Mouse (Mus musculus): ENCODE data around the gene Slc30a1.

DNA sequence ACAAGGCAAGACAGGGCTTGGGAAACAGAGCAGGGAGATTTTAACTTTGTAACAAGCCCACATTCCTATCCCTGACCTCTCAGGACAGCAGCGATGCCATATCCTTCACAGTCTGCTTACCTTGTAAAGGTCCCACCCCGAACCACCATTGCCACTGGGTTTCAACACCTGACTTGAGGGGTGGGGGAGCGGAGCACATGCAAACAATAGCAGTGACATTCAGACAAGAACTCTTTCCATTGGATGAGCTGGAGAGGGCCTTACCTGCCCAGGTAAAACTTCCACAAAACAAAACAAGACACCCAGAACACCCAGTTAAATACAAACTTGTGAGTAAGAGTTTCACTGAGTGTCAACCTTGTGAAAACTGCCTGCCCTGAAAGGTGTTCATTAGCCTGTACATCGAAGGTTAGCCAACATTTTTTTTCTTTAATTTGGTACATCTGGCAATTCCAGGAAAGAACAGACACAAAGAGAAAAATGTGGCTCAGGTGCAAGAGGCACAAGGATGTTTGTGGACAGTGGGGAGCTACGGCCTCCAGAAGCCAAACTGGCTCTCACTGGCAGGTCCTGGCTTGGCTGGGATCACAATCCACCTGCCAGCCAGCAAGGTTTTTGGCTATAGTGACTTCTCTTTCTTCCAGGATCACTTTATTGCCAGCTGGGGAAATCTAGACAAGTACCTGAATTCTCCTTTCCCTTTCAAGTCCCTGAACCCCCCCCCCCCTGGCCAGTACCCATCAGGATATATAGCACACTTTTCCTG is 49.5 kb upstream of the Slc30a1 start:
- TF ChIP-seq CTCF (conservative IDR thresholded peaks at IDR 0.05; ENCODE audit: insufficient read depth, insufficient read length, low read depth, low read length), result no peak
- no peak for TF ChIP-seq POLR2A (IDR thresholded peaks at IDR 0.05; ENCODE audit: low read depth, low read length)
